Mouse (Mus musculus) thymus, postnatal 10 days (tissue): ENCODE data around the gene Uprt.

Source experiments
- DNase-seq, 2 experiments: peaks; one replicate each; pipeline ENCODE4 v3.0.0; 2021; ENCODE audit warnings: low spot score in 2 of 2

The Uprt gene

GRCm38 (mm10) chrX:104482572-104483443 lies at the start of gene Uprt:
TSS of gene Uprt (plus strand) at chrX:104482818.
- DNase-seq, result peak; percentile 64 to 65

- DNase-seq, result no peak
Measured at GRCm38 (mm10) chrX:104433456-104433855, 49.2 kb upstream of the Uprt start.

GRCm38 (mm10) chrX:104452433-104452832 lies 30.2 kb upstream of the Uprt start:
- no peak for DNase-seq

- DNase-seq, result no peak
Measured at GRCm38 (mm10) chrX:104461755-104462154, 20.9 kb upstream of the Uprt start.

DNA sequence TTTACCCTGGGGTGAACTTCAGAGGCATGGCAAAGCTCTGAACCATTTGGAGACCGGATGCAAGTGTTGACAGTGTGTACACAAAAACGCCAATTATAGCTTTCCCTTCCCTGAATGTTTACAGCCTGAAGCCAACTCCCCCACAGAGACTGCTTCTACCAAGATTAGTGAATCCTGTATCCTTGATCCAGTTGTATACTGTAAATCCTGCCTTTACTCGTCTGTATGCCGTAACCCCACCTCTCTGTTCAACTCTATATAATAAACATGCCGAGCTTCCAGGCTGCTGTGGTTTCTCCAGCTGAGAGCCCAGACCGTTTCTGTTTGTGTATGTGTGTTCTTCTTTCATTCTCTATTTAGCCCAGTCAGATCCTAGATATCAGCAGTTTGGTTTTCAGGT lies 18.2 kb upstream of the Uprt start:
- no peak for DNase-seq

- no peak for DNase-seq
Measured at GRCm38 (mm10) chrX:104478041-104478440, 4.6 kb upstream of the Uprt start.

DNA sequence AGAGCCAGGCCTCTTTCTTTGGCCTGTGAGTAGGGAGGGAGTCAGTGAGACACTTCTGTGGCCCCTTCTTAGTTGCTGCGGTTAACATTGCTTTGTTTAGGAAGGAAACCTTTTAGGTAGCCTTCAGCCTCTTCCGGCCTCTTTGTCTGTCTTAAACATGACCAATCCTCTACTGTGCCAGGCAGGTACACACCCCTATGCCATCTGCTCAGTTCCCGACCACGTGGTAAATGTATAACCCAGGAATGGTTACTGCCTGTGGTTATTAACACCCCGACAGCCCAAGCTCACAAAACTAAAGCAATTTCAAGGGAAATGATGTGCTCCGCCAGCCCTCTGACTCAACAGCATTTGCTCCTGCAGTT lies 808 bp downstream of the Uprt start:
- DNase-seq, result no peak

GRCm38 (mm10) chrX:104485596-104485995 lies 3.0 kb downstream of the Uprt start:
- DNase-seq, result no peak

DNA sequence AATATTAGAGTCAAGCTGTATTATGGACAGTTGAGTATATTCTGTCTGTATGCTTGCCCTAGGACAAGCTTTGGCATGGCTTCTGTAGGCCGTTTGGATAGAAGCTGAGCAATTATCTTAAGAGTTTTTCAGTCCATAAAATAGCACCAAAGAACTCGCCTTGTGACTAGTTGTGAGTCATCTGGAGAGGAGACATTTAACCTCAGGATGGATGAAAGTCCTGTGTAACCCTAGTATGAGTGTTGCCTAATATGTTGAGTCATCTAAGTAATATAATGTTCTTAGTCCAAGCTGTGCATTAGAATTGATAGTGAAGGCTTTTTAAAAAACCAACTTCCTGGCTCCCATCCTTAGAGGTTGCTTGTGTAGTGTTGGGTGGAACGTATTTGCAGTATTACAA lies 5.4 kb downstream of the Uprt start:
- no peak for DNase-seq

- no peak for DNase-seq
Measured at GRCm38 (mm10) chrX:104488870-104489467, 6.4 kb downstream of the Uprt start.

- no peak for DNase-seq
Measured at GRCm38 (mm10) chrX:104489626-104490355, 7.2 kb downstream of the Uprt start.

GRCm38 (mm10) chrX:104501765-104502164 lies 19.1 kb downstream of the Uprt start:
- DNase-seq, result no peak

GRCm38 (mm10) chrX:104542635-104543034 lies 60.0 kb downstream of the Uprt start:
- no peak for DNase-seq

- no peak for DNase-seq
Measured at GRCm38 (mm10) chrX:104543919-104544595, 61.4 kb downstream of the Uprt start.

DNA sequence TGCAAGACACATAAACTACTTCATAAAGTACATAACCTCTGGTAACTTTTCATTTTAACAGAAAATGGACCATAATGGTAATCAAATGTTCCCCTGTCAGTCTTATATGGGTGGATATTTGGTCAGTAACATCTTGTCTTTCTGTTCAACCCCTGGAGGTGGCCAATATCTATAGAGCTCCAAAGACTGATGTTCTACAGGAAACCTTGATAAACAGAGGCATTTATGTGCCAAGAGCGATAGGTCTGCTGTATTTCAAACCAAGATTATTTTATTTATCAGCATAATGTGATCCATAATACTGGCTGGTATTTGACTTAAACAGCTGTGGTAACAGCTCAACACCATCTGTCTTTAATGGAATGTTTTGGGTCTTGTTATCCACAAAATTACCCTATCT lies 62.7 kb downstream of the Uprt start:
- DNase-seq, result no peak
